Mouse (Mus musculus) CD8-positive naive resting alpha-beta T cell, adult 57 days (primary cell): Measurements from ENCODE around the gene Krt32. TPM values are rescaled to one million over a fixed set of nuclear protein-coding genes. Genes with fewer than 3 reads are reported as not detected.

Experiments used
- total RNA-seq: library from RNA; stranded (reverse); gene quantifications from one replicate; pipeline ENCODE4 v1.2.4, GENCODE M21; 2023

Gene Krt32
- not detected for total RNA-seq

GRCm38 (mm10) chr11:100087861-100088260 is at the start of gene Krt32:
Gene Krt32, minus strand, starts transcription at chr11:100088226.

GRCm38 (mm10) chr11:100135731-100136130 is 47.7 kb upstream of the Krt32 start, which contains the start of gene Krt15:
Gene Krt15, minus strand, starts transcription at chr11:100135928.

GRCm38 (mm10) chr11:100121466-100121865 is 33.4 kb upstream of the Krt32 start, which contains the start of gene Krt13:
Gene Krt13, minus strand, starts transcription at chr11:100121566.

GRCm38 (mm10) chr11:100105576-100106122 is 17.6 kb upstream of the Krt32 start, which contains the start of gene Krt36:
Gene Krt36, minus strand, starts transcription at chr11:100105626.

GRCm38 (mm10) chr11:100096141-100096540 is 8.1 kb upstream of the Krt32 start, which contains the start of gene Krt35:
Gene Krt35, minus strand, starts transcription at chr11:100096241.

GRCm38 (mm10) chr11:100050451-100050850 is 37.6 kb downstream of the Krt32 start, which contains the start of gene Krt31:
Gene Krt31, minus strand, starts transcription at chr11:100050551.

GRCm38 (mm10) chr11:100041454-100041853 is 46.6 kb downstream of the Krt32 start, which contains the start of gene Krt34:
Gene Krt34, minus strand, starts transcription at chr11:100041554.

Other genes with a start within 250 kb of the Krt32 start
- gene Krtap4-16, start 236.6 kb downstream of the Krt32 start, total RNA-seq = not detected
- not detected for gene Gm11568, start 230.3 kb downstream of the Krt32 start, total RNA-seq
- not detected for gene Gm11559, start 223.8 kb downstream of the Krt32 start, total RNA-seq
- not detected for gene Krtap9-1, start 214.8 kb downstream of the Krt32 start, total RNA-seq
- not detected for gene Gm11567, start 209.0 kb downstream of the Krt32 start, total RNA-seq
- not detected for gene Krtap31-1, start 180.3 kb downstream of the Krt32 start, total RNA-seq
- not detected for gene Gm11565, start 173.5 kb downstream of the Krt32 start, total RNA-seq
- not detected for gene Krtap31-2, start 151.9 kb downstream of the Krt32 start, total RNA-seq
- gene Krtap9-5, start 139.8 kb downstream of the Krt32 start, total RNA-seq = not detected
- gene Krtap29-1, start 109.2 kb downstream of the Krt32 start, total RNA-seq = not detected
- gene Krtap16-1, start 101.6 kb downstream of the Krt32 start, total RNA-seq = not detected
- not detected for gene Krtap17-1, start 94.2 kb downstream of the Krt32 start, total RNA-seq
- gene Krt33a, start 72.0 kb downstream of the Krt32 start, total RNA-seq = not detected
- not detected for gene Krt33b, start 58.4 kb downstream of the Krt32 start, total RNA-seq
- gene Krt34, start 46.7 kb downstream of the Krt32 start, total RNA-seq = not detected
- gene Krt31, start 37.7 kb downstream of the Krt32 start, total RNA-seq = not detected
- gene Krt35, start 8.0 kb upstream of the Krt32 start, total RNA-seq = not detected
- not detected for gene Krt36, start 17.4 kb upstream of the Krt32 start, total RNA-seq
- not detected for gene Krt13, start 33.3 kb upstream of the Krt32 start, total RNA-seq
- not detected for gene Krt15, start 47.7 kb upstream of the Krt32 start, total RNA-seq
- not detected for gene Krt19, start 60.4 kb upstream of the Krt32 start, total RNA-seq
- gene Krt9, start 105.0 kb upstream of the Krt32 start, total RNA-seq = not detected
- not detected for gene Krt14, start 119.3 kb upstream of the Krt32 start, total RNA-seq
- gene Krt16, start 160.7 kb upstream of the Krt32 start, total RNA-seq = not detected
- gene Krt17, start 172.8 kb upstream of the Krt32 start, total RNA-seq = not detected
- gene Krt42, start 181.6 kb upstream of the Krt32 start, total RNA-seq = not detected
- 2,357 TPM for gene Eif1, start 231.7 kb upstream of the Krt32 start, total RNA-seq
- gene Gast, start 246.2 kb upstream of the Krt32 start, total RNA-seq = not detected